Mouse (Mus musculus) CD8-positive naive resting alpha-beta T cell, adult 2 months (primary cell): ENCODE measurements around the gene Prr12.
A peak's percentile ranks its signal among the peaks of the same experiment; 100 is the strongest.
"Not testable (repeated sequence)": the region's sequence is repeated elsewhere in the genome, so short reads cannot be mapped to it uniquely, and the experiment has no call there.

Experiments
- DNase-seq, 2 experiments: peaks; one replicate each; pipeline ENCODE4 v3.0.0; 2022; ENCODE audit warnings: low read depth in 2 of 2, low spot score in 2 of 2

Gene Prr12

DNA sequence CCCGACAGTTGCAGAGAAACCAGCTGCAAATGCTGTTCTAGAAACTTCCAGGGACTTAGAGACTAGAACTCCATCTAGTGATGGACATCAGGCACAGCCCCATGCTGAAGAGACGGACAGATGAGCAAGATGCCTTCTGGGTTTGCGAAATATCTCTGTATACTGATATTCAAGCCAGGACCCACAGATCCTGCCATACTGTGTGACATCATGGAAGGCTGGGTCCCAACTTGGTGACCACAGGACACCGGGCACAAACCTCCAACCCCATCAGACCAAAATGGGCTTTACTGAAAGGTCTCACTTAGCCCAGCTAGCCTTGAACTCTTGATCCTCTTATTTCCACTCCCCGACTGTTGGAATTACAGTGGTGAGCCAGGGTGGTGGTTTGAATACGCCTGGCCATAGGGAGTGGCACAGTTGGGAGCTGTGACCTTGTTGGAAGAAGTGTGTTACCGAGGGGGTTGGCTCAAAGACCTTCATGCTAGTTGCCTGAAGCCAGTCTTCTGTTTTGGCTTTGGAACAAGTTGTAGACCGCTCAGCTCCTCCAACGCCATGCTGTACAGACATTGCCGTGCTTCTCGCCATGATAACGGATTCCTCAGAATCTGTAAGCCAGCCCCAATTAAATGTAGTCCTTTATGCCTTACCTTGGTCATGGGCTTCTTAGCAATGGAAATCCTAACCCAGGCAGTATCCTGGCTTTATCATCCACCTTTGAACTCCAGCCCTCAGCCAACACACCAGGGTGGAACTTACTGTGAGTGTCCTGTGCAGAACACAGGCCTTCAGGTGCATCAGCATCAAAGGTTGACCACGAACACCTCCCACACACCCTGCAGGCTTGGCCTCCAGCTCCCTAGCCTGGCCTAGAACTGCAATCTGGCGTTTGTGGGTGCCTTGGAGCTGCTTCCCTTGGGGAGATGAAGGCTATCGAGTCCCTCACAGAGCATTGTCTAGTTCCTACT is 28.1 kb downstream of the Prr12 start:
- no peak for DNase-seq

GRCm38 (mm10) chr7:45023711-45024110 is 29.0 kb downstream of the Prr12 start:
- DNase-seq = not testable (repeated sequence)

GRCm38 (mm10) chr7:45020225-45020624 is 32.5 kb downstream of the Prr12 start:
- no peak for DNase-seq

DNA sequence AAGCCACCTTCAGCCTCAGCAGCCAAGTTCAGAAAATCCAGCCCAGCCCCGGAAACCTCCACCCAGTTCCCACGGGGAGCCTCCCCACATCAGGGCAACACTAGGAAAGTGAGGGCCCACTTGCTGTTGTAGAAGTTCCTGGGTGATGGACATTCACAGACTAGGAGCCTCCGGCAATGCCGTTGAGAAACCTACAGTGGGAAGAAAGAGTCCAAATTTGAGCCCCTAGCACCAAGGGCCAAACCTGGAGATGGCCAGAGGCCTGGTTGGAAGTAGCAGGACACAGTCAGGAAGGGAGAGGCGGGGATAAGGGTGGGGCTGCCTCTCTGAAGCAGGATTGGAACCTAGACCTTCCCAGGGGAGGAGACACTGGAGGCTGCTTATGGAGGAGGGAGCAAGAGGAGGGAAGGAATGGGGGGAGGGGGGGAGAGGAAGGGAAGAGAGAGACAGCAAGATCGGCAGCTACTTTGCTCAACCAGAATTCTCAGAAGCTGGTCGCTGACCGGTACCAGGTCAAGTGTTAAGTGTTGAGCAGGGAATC is 33.6 kb downstream of the Prr12 start:
- DNase-seq = peak in 1 of 2 experiments; percentile 15

GRCm38 (mm10) chr7:45017242-45018061 is 35.2 kb downstream of the Prr12 start, which contains the start of gene Rras:
Gene Rras (plus strand): TSS chr7:45017961.
- peak; percentile 84 to 87 for DNase-seq

- DNase-seq = no peak
Observed at GRCm38 (mm10) chr7:45016761-45017160, 35.9 kb downstream of the Prr12 start.

DNA sequence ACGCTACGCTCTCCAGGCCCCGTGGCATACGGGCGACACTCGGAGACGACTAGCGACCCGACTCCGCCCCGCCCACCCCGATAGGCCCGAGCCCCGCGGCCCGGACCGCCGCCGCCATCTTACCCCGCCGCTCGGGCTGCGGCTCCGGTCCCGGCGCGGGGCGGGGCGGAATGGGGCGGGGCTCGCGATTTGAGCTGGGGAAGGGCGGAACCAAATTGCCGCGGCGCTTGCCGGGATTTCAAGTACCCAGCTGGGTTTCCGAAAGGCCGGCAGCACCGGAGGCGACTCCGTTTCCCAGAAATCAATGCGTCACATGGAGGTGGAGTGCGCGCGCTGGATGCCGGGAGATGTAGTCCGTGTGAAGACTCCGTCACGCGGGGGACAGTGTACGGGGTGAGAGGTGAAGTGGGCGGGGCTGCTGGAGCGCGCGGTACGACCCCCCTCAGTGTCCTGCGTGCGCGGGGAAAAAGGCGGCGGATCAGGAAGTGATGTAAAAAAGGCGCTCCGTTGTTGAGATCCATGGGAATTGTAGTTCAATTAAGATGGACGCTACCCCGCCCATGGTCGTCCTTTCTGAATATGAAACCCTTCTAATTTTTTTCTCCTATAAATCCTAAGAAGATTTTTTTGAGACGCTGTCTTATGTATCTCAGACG is 36.6 kb downstream of the Prr12 start, which contains the start of gene Scaf1:
Gene Scaf1 (minus strand): TSS at position 407 of the 656 bp plus-strand sequence.
- peak; percentile 97 to 98 for DNase-seq

GRCm38 (mm10) chr7:45015344-45015956 is 37.2 kb downstream of the Prr12 start:
- DNase-seq = peak in 1 of 2 experiments; percentile 10

GRCm38 (mm10) chr7:45014096-45014451 is 38.6 kb downstream of the Prr12 start:
- DNase-seq = no peak

DNA sequence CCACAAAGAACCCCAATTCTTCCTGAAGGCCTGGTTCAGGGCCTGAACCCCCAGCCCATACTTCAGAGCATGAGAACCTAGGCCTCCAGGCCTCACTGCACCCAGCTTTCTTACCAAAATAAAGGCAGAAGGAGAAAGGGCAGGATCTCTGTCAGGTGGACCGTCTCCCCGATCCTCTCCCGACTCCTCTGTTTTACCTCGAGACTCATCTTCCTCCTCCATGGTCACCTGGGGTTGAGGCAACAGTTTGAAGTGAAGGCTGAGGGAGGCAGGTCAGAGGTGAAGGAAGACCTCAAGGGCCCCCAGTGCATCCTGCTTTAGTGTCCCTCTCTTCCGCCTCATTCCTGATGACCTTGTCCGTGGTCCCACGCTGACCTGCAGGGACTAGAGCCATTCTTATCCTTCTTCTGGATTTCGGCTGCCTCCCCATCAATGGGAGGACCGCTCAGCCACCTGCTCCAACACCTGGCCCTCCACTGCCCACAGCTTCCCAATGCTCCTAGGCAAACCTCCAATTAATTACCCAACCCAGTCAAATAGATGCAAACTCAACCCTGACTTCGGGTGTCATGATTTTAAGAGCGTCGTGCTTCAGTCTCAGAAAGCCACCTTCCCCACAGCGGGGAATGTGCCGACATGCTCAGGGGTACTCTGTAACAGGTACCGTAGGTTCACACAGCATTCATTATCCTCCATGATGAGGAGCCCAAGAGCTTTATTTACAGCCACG is 39.1 kb downstream of the Prr12 start:
- no peak for DNase-seq

- DNase-seq = no peak
Observed at GRCm38 (mm10) chr7:45012824-45013223, 39.9 kb downstream of the Prr12 start.

GRCm38 (mm10) chr7:45012011-45012410 is 40.7 kb downstream of the Prr12 start:
- DNase-seq = no peak

DNA sequence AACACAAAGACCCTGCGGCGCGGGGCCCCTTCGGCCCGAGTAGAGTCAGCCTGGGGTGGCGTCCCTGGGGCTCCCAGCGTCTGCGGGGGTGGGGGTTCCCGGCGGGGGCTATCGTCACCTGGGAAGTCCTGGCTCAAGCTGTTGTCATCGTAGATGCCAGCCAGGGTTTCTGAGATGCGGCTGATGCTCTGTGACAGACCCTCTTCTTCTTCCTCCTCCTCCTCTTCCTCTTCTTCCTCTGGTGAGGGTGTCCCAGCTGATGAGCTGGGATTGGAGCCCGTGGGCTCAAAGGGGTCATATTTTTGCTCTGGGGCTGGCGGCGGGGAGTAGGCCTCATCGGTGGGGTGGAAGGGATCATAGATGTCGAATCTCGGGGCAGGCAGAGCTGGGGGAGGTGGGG is 44.3 kb downstream of the Prr12 start:
- no peak for DNase-seq

DNA sequence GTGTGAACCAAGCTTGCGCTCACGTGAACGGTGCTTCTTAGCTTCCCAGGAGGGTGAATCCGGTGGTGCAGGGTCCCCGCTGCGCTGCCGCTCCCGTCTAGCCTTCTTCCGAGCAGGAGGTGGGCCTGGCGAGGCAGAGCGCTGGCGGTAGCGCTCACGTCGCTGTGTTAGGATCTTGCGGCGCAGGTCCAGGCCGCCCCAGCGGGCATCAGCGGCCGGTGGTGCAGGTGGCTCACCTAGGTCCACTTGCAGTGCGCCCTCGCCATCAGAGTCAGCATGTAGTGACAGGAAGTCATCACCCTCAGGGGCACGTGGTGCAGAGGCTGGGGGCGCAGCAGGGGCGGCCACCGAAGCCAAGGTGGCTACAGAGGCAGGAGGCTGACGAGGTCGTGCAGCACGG is 44.8 kb downstream of the Prr12 start:
- no peak for DNase-seq

GRCm38 (mm10) chr7:45007141-45007540 is 45.5 kb downstream of the Prr12 start:
- DNase-seq = no peak

DNA sequence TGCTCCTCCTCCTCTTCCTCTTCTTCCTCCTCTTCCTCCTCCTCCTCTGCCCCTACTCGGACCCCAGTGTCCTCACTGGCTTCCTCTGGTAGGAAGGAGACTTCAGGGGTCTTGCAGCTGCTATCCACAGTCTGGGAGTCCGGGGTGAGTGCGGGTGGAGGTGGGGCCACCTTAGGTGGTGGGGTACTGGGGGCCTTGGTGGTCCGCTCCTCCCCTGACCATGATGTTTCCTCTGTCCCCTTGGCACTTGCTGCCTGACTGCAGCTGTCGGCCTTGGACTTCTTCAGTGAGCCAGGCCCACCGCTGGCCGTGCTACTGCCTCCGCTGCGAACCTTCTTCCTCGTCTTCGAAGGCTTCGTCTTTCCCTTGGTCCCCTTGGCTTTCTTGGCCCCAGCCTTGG is 46.2 kb downstream of the Prr12 start:
- no peak for DNase-seq

- DNase-seq = no peak
Observed at GRCm38 (mm10) chr7:45005321-45005992, 47.2 kb downstream of the Prr12 start.

- no peak for DNase-seq
Observed at GRCm38 (mm10) chr7:45004546-45004945, 48.1 kb downstream of the Prr12 start.

GRCm38 (mm10) chr7:45002440-45002839 is 50.2 kb downstream of the Prr12 start:
- DNase-seq = no peak
